Mouse (Mus musculus): Measurements from ENCODE around the gene Sprr2k. TPM values are rescaled to one million over a fixed set of nuclear protein-coding genes. Genes with fewer than 3 reads are reported as not detected.
A peak's percentile ranks its signal among the peaks of the same experiment; 100 is the strongest.
"Not testable (repeated sequence)": the region's sequence is repeated elsewhere in the genome, so short reads cannot be mapped to it uniquely, and the experiment has no call there.

Gene Sprr2k
- total and polyA plus RNA-seq, 2 experiments from 2014 or later, result not detected

DNA sequence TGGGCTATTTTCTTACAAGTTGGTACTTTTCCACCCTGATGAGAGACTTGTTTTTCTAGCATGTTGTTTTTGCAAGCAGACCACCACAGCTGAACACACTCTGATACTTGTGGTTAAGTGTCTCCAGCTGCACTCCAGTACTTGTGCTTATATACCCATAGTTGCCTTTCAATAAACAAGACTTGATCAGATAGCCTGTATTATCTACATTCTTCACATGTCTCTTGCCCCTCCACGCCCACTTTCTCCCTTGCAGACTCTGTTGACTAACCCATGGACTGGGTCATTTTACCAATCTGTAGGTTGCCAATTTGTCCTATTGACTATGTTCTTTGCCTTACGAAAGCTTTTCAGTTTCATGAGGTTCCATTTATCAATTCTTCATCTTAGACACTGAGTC, 37.7 kb downstream of the Sprr2k start:
- H3K27ac ChIP-seq (ENCODE audit: low read depth, low read length), result no peak overlapping the region
- H3K4me1 ChIP-seq (ENCODE audit: insufficient read depth, low read length), result no peaks in the 10 kb centered on the region
- no peak overlapping the region for H3K9ac ChIP-seq (replicated peaks; ENCODE audit: low read length, poor library complexity, severe bottlenecking)
- DNase-seq (ENCODE audit: low spot score), result no peak
- no peaks in the 10 kb centered on the region for H3K9me3 ChIP-seq (ENCODE audit: low read length)
- H3K27me3 ChIP-seq (ENCODE audit: insufficient read depth, low read length), result no peaks in the 10 kb centered on the region
- H3K4me2 ChIP-seq (ENCODE audit: low read depth, low read length, poor library complexity, severe bottlenecking), result no peak overlapping the region
- no peak for ATAC-seq (ENCODE audit: low FRiP score)
- no peak for TF ChIP-seq CTCF (IDR thresholded peaks at IDR 0.05)
- H3K36me3 ChIP-seq (ENCODE audit: insufficient read depth, low read length), result no peaks in the 10 kb centered on the region
- 85% methylated on average over 2 of the region's 2 CpGs for WGBS
- no peak overlapping the region for H3K4me3 ChIP-seq (ENCODE audit: low read depth, low read length)

DNA sequence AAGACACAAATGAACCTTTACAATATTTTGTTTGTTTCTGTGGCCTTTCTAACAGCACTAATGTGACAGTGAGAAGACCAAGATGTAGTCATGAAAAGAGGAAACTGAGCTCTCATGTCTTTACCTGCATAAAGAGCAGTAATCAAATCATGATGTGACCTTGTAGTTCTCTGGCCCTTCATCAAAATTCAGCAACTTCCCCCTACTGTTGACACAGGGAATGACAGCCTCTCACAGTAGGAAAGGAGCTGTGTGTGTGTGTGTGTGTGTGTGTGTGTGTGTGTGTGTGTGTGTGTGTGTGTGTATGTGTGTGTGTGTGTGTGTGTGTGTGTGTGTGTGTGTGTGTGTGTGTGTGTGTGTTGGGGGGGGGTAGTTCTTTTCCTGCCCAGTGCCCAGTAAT, 48.9 kb downstream of the Sprr2k start:
- H3K27me3 ChIP-seq (ENCODE audit: insufficient read depth, low read length); H3K4me3 ChIP-seq (ENCODE audit: low read depth, low read length); H3K9ac ChIP-seq (replicated peaks; ENCODE audit: low read length, poor library complexity, severe bottlenecking); H3K27ac ChIP-seq (ENCODE audit: low read depth, low read length); DNase-seq (ENCODE audit: low spot score); H3K4me2 ChIP-seq (ENCODE audit: low read depth, low read length, poor library complexity, severe bottlenecking); H3K36me3 ChIP-seq (ENCODE audit: insufficient read depth, low read length); H3K4me1 ChIP-seq (ENCODE audit: insufficient read depth, low read length); H3K9me3 ChIP-seq (ENCODE audit: low read length); ATAC-seq (ENCODE audit: low FRiP score): not testable (repeated sequence)
- peak; percentile 46 for TF ChIP-seq CTCF (IDR thresholded peaks at IDR 0.05)

Other genes with a start within 250 kb of the Sprr2k start
- gene Sprr2a1, start 216.8 kb upstream of the Sprr2k start, total RNA-seq (2014; rRNA removed), result not detected in 2 replicates
- not detected in 2 replicates for gene Sprr2a1, start 216.8 kb upstream of the Sprr2k start, polyA plus RNA-seq (2015; fragmentation: Nextera tagmentation; extraction: Ambion mirVana)
- gene Sprr2a2, start 216.7 kb upstream of the Sprr2k start, total RNA-seq (2014; rRNA removed), result 0.55 TPM in 1 of 2 replicates, not detected in the other
- not detected in 2 replicates for gene Sprr2a2, start 216.7 kb upstream of the Sprr2k start, polyA plus RNA-seq (2015; fragmentation: Nextera tagmentation; extraction: Ambion mirVana)
- gene Sprr2a3, start 147.2 kb upstream of the Sprr2k start, total RNA-seq (2014; rRNA removed), result not detected in 2 replicates
- not detected in 2 replicates for gene Sprr2a3, start 147.2 kb upstream of the Sprr2k start, polyA plus RNA-seq (2015; fragmentation: Nextera tagmentation; extraction: Ambion mirVana)
- gene Sprr2b, start 116.0 kb upstream of the Sprr2k start, total RNA-seq (2014; rRNA removed), result not detected in 2 replicates
- gene Sprr2b, start 116.0 kb upstream of the Sprr2k start, polyA plus RNA-seq (2015; fragmentation: Nextera tagmentation; extraction: Ambion mirVana), result not detected in 2 replicates
- gene Sprr2d, start 93.4 kb upstream of the Sprr2k start, total RNA-seq (2014; rRNA removed), result not detected in 2 replicates
- not detected in 2 replicates for gene Sprr2d, start 93.4 kb upstream of the Sprr2k start, polyA plus RNA-seq (2015; fragmentation: Nextera tagmentation; extraction: Ambion mirVana)
- gene Sprr2e, start 80.4 kb upstream of the Sprr2k start, total RNA-seq (2014; rRNA removed), result not detected in 2 replicates
- gene Sprr2e, start 80.4 kb upstream of the Sprr2k start, polyA plus RNA-seq (2015; fragmentation: Nextera tagmentation; extraction: Ambion mirVana), result not detected in 2 replicates
- gene Sprr2f, start 67.4 kb upstream of the Sprr2k start, total RNA-seq (2014; rRNA removed), result not detected in 2 replicates
- gene Sprr2f, start 67.4 kb upstream of the Sprr2k start, polyA plus RNA-seq (2015; fragmentation: Nextera tagmentation; extraction: Ambion mirVana), result not detected in 2 replicates
- gene Sprr2h, start 46.9 kb upstream of the Sprr2k start, total RNA-seq (2014; rRNA removed), result not detected in 2 replicates
- not detected in 2 replicates for gene Sprr2h, start 46.9 kb upstream of the Sprr2k start, polyA plus RNA-seq (2015; fragmentation: Nextera tagmentation; extraction: Ambion mirVana)
- gene Sprr2i, start 24.6 kb upstream of the Sprr2k start, total RNA-seq (2014; rRNA removed), result not detected in 2 replicates
- gene Sprr2i, start 24.6 kb upstream of the Sprr2k start, polyA plus RNA-seq (2015; fragmentation: Nextera tagmentation; extraction: Ambion mirVana), result not detected in 2 replicates
- not detected in 2 replicates for gene Sprr2j-ps, start 14.5 kb upstream of the Sprr2k start, total RNA-seq (2014; rRNA removed)
- not detected in 2 replicates for gene Sprr2j-ps, start 14.5 kb upstream of the Sprr2k start, polyA plus RNA-seq (2015; fragmentation: Nextera tagmentation; extraction: Ambion mirVana)
- 5.0 and 7.8 TPM in 2 replicates for gene Gm9774, start 3.2 kb upstream of the Sprr2k start, total RNA-seq (2014; rRNA removed)
- gene Gm9774, start 3.2 kb upstream of the Sprr2k start, polyA plus RNA-seq (2015; fragmentation: Nextera tagmentation; extraction: Ambion mirVana), result 9.5 and 11.4 TPM in 2 replicates
- gene Sprr1b, start 6.2 kb downstream of the Sprr2k start, total RNA-seq (2014; rRNA removed), result not detected in 2 replicates
- not detected in 2 replicates for gene Sprr1b, start 6.2 kb downstream of the Sprr2k start, polyA plus RNA-seq (2015; fragmentation: Nextera tagmentation; extraction: Ambion mirVana)
- not detected in 2 replicates for gene Sprr3, start 26.1 kb downstream of the Sprr2k start, total RNA-seq (2014; rRNA removed)
- gene Sprr3, start 26.1 kb downstream of the Sprr2k start, polyA plus RNA-seq (2015; fragmentation: Nextera tagmentation; extraction: Ambion mirVana), result not detected in 2 replicates
- not detected in 2 replicates for gene Sprr1a, start 53.3 kb downstream of the Sprr2k start, total RNA-seq (2014; rRNA removed)
- gene Sprr1a, start 53.3 kb downstream of the Sprr2k start, polyA plus RNA-seq (2015; fragmentation: Nextera tagmentation; extraction: Ambion mirVana), result not detected in 2 replicates
- not detected in 2 replicates for gene Sprr4, start 67.9 kb downstream of the Sprr2k start, total RNA-seq (2014; rRNA removed)
- gene Sprr4, start 67.9 kb downstream of the Sprr2k start, polyA plus RNA-seq (2015; fragmentation: Nextera tagmentation; extraction: Ambion mirVana), result not detected in 2 replicates
- gene 2310046K23Rik, start 101.9 kb downstream of the Sprr2k start, total RNA-seq (2014; rRNA removed), result not detected in 2 replicates
- not detected in 2 replicates for gene 2310046K23Rik, start 101.9 kb downstream of the Sprr2k start, polyA plus RNA-seq (2015; fragmentation: Nextera tagmentation; extraction: Ambion mirVana)
- 0.82 TPM in 1 of 2 replicates, not detected in the other for gene Ivl, start 141.2 kb downstream of the Sprr2k start, total RNA-seq (2014; rRNA removed)
- not detected in 2 replicates for gene Ivl, start 141.2 kb downstream of the Sprr2k start, polyA plus RNA-seq (2015; fragmentation: Nextera tagmentation; extraction: Ambion mirVana)
- not detected in 2 replicates for gene Smcp, start 156.4 kb downstream of the Sprr2k start, total RNA-seq (2014; rRNA removed)
- gene Smcp, start 156.4 kb downstream of the Sprr2k start, polyA plus RNA-seq (2015; fragmentation: Nextera tagmentation; extraction: Ambion mirVana), result not detected in 2 replicates
- not detected in 2 replicates for gene 2210017I01Rik, start 174.9 kb downstream of the Sprr2k start, total RNA-seq (2014; rRNA removed)
- not detected in 2 replicates for gene 2210017I01Rik, start 174.9 kb downstream of the Sprr2k start, polyA plus RNA-seq (2015; fragmentation: Nextera tagmentation; extraction: Ambion mirVana)
- not detected in 2 replicates for gene Lce6a, start 189.1 kb downstream of the Sprr2k start, total RNA-seq (2014; rRNA removed)
- not detected in 2 replicates for gene Lce6a, start 189.1 kb downstream of the Sprr2k start, polyA plus RNA-seq (2015; fragmentation: Nextera tagmentation; extraction: Ambion mirVana)
- 0.99 TPM in 1 of 2 replicates, not detected in the other for gene Lce1a1, start 215.7 kb downstream of the Sprr2k start, total RNA-seq (2014; rRNA removed)
- gene Lce1a1, start 215.7 kb downstream of the Sprr2k start, polyA plus RNA-seq (2015; fragmentation: Nextera tagmentation; extraction: Ambion mirVana), result not detected in 2 replicates
- gene Lce1b, start 224.3 kb downstream of the Sprr2k start, total RNA-seq (2014; rRNA removed), result 2.7 TPM in 1 of 2 replicates, not detected in the other
- gene Lce1b, start 224.3 kb downstream of the Sprr2k start, polyA plus RNA-seq (2015; fragmentation: Nextera tagmentation; extraction: Ambion mirVana), result not detected in 2 replicates
- gene Lce1a2, start 237.7 kb downstream of the Sprr2k start, total RNA-seq (2014; rRNA removed), result not detected in 2 replicates
- not detected in 2 replicates for gene Lce1a2, start 237.7 kb downstream of the Sprr2k start, polyA plus RNA-seq (2015; fragmentation: Nextera tagmentation; extraction: Ambion mirVana)
- gene Lce1c, start 246.7 kb downstream of the Sprr2k start, total RNA-seq (2014; rRNA removed), result 4.8 TPM in 1 of 2 replicates, not detected in the other
- gene Lce1c, start 246.7 kb downstream of the Sprr2k start, polyA plus RNA-seq (2015; fragmentation: Nextera tagmentation; extraction: Ambion mirVana), result not detected in 2 replicates